Mouse (Mus musculus): ENCODE results near the gene Scamp4.

Scamp4 gene

DNA sequence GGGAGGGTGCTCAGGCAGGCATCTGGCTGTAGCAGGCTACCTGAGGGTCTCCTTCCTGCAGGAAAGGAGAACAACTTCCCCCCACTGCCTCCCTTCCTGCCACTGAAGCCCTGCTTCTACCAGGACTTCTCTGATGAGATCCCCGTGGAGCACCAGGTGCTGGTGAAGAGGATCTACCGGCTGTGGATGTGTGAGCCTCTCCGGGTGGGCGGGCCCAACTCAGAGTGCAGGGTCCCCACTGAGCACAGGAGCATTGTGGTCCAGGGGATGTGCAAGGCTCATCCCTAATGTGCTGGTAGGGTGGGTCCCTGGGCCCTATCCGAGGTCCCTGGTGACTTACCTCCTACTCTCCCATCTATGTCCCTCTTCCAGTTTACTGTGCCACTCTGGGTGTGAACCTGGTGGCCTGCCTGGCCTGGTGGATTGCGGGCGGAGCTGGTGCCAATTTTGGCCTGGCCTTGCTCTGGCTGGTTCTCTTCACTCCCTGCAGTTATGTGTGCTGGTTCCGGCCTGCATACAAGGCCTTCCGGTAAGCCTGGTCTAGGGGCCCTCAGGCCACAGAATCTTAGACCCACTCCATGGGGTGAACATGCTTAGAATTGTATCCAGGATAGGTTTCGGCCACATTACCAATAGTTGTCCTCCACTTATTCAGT lies 6.7 kb downstream of the Scamp4 start:
- no peak for DNase-seq (ENCODE audit: extremely low read depth, low read depth, low spot score)

- DNase-seq (ENCODE audit: extremely low read depth, low read depth, low spot score) = no peak
Observed at GRCm38 (mm10) chr10:80610116-80610785, 7.6 kb downstream of the Scamp4 start.

- DNase-seq (ENCODE audit: extremely low read depth, low read depth, low spot score) = no peak
Observed at GRCm38 (mm10) chr10:80611024-80611423, 8.4 kb downstream of the Scamp4 start.

DNA sequence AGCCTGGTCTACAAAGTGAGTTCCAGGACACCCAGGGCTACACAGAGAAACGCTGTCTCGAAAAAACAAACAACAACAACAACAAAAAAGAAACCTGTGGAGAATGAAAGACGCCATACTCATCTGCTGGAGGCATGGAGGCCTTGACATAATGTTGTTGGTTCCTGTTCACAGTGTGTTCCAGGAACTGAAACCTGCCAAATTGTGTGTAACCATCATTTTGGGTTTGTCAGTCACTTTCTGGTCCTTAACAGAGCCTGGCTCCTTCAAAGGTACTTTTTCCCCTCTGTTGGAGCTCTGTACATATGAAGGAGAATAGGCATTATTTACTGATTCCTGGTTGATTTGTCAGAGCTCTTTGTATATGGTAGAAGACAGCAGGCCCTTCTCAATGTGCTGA lies 9.2 kb downstream of the Scamp4 start:
- DNase-seq (ENCODE audit: extremely low read depth, low read depth, low spot score) = no peak

DNA sequence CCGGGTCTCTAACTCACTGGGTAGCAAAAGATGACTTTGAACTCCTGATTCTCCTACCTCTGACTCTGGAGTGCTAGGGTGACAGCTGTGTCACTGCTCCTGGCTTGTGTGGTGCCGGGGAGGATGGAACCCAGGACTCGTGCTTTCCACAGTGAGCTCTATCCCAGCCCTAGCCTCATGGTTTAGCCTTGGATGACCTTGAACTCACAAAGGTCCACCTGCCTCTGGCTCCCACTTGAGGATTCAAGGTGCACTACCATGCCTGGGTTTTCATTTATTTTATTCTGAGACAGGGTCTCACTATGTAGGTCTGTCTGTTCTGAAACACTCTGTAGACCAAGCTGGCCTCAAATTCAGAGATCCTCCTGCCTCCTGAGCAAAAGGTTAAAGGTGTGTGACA lies 11.1 kb downstream of the Scamp4 start:
- DNase-seq (ENCODE audit: extremely low read depth, low read depth, low spot score) = no peak

- DNase-seq (ENCODE audit: extremely low read depth, low read depth, low spot score) = no peak
Observed at GRCm38 (mm10) chr10:80614351-80614750, 11.7 kb downstream of the Scamp4 start.

DNA sequence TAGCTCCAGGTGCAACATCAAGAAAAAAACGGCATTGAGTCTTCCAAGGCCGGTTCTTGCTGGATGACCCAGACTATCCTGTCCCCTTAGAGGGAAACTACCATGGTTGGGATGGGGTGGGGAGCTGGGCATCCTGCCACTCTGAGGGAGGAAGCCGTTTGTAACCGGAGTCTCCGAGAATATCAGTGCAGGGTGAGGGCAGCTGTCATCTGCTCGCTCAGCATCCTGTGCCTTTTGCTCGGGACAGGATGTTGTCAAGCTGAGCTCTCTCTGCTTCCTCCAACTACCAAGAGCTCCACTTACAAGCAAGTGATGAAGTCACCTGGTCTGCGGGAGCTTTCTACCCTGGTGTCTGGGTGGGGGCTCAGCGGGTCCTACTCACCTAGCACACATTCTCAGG lies 15.5 kb downstream of the Scamp4 start:
- no peak for DNase-seq (ENCODE audit: extremely low read depth, low read depth, low spot score)

- peak; percentile 69 for DNase-seq (ENCODE audit: extremely low read depth, low read depth, low spot score)
Observed at GRCm38 (mm10) chr10:80619465-80620244, 17.0 kb downstream of the Scamp4 start.

DNA sequence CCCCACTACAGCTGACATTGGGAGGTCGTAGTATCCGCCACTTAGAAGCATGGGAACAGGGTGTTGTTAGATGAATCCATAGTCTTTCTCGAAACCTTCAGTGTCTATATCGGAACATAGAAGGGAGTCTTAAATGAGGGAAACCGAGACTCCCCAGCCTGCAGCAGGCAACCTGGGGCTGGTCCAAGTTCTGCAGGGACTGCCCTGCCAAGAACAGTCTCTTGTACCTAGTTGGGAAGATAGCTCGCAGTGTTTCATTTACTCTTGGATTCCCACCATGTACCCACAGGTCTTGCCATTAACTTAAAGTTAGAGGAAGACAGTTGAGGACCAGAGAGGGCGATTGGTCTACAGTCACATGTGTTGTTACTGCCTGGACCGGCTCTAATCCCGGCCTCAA lies 17.7 kb downstream of the Scamp4 start:
- no peak for DNase-seq (ENCODE audit: extremely low read depth, low read depth, low spot score)

- no peak for DNase-seq (ENCODE audit: extremely low read depth, low read depth, low spot score)
Observed at GRCm38 (mm10) chr10:80620796-80621689, 18.4 kb downstream of the Scamp4 start.

DNA sequence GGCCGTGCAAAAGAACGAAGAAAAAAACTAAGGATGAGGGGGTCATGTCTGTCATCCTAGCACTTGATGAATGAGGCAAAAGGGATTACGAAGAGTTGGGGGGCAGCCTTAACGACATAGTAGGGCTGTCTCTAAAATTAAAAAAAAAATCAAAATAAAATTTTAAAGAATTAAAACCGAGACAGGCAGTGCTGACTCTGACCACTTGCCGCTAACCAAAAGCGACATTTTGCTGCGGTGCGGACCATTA lies 18.9 kb downstream of the Scamp4 start:
- DNase-seq (ENCODE audit: extremely low read depth, low read depth, low spot score) = no peak

GRCm38 (mm10) chr10:80621940-80622660 lies 19.4 kb downstream of the Scamp4 start:
- DNase-seq (ENCODE audit: extremely low read depth, low read depth, low spot score) = peak; percentile 100

DNA sequence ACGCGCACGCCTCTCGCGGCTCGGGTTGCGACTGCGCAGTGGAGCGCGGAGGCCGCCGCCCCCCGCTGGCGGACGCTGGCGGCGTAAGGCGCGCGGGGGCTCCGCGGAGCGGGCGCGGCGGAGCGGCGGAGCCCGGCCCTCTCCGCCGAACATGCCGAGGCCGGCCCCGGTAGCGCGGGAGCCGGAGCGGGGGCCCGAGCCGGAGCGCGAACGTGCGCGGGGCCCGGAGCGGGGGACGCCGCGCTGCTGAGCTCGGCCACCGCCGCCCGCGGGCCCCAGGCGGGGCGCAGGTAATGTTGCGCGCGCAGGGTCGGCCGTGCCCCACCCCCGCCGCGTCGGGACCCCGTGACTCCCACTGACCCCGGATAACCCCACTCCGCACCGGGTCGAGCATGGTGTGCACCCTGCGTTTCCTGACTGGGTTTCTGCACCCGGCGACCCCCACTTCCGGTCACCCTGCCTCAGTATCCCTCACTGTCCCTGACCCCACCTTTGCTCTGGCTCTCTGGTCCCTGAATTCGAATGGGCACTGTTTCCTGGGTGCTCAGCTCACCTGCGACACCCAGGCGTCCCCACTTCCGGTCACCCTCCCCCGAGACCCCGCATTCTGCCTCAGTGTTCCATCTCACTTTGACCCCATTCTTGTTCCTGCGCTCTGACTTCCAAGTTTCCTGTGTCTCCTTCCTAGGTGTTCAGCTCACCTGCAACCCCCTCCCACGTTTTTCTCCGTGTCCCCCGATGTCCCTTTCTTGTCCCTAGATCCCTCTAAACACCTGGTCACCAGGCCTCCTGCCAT lies 20.2 kb downstream of the Scamp4 start, which contains the start of gene Csnk1g2:
TSS of gene Csnk1g2 (plus strand) at position 178 of the 796 bp plus-strand sequence.
- DNase-seq (ENCODE audit: extremely low read depth, low read depth, low spot score) = no peak

DNA sequence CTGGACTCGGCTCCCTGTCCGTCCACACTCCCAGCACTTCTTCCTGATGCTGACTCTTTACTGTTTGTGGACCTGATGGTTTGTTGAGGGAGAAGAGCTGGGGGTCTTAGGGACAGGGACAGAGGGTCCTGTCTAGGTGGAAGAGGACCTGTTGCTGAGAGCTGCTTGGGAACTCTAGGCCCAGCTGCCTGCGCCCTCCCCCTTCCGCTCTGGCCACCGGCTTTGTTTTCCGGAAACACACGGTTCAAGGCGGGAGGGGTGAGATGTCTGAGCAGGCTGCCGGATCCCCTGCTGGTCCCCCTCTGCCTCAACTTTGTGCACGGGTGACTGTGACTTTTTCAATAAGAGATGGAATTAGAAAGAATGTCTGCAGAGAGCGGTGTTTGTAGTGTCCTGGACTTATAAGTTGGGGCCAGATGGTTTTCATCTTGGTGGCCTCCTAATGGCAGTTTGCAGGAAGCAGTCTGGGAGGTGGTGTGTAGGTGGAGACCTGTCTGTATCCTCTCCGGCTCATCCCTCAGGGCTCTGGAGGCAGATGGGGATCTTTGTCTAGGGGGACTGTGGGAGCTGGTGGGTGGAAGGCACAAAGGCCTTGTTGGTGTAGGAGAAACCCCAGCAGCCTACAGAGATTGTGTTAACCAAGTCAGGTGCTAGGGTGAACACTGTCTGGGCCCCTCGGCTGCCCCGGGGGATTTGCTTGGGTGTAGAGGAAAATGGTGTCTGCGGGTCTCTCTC lies 21.0 kb downstream of the Scamp4 start:
- DNase-seq (ENCODE audit: extremely low read depth, low read depth, low spot score) = no peak

GRCm38 (mm10) chr10:80625764-80626163 lies 23.1 kb downstream of the Scamp4 start:
- no peak for DNase-seq (ENCODE audit: extremely low read depth, low read depth, low spot score)

DNA sequence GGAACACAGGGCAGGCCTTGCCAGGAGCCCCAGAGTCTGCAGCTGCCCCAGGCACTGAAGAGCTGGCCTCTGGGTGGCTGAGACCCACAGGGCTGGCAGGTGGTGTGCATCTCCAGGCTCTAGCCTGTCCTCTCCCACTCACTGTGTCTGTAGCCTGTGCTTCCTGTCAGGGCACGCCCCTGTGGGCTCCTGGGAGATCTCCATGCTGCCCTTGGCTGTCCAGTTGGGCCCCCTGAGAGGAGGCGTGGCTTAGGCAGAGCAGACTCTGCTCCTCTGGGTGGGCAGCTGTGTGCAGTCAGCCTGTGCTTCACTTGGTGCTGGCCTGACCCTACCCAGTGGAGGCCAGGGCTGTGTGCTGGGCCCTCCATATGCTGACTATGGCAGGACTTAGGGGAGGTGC lies 25.0 kb downstream of the Scamp4 start:
- no peak for DNase-seq (ENCODE audit: extremely low read depth, low read depth, low spot score)

DNA sequence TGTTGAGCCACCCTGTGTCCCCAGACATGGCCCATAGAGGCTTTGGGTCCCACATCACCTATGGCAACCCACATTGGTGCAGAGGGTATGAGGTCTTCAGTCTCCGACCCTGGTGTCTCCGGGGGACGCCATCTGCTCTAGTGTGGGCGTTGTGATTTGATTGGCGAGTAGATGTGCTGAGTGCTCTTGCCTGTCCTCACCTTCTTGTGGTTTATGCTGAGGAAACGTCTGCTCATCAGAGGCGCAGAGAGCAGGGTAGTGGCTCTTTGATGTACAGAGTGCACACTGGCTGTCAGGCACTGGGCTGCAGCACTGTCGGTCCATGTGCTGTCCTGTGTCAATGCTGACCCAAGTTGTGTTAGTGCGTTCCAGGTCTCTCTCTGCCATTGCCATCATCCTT lies 26.3 kb downstream of the Scamp4 start:
- DNase-seq (ENCODE audit: extremely low read depth, low read depth, low spot score) = no peak

- DNase-seq (ENCODE audit: extremely low read depth, low read depth, low spot score) = no peak
Observed at GRCm38 (mm10) chr10:80635345-80635744, 32.7 kb downstream of the Scamp4 start.

GRCm38 (mm10) chr10:80646936-80647335 lies 44.3 kb downstream of the Scamp4 start:
- DNase-seq (ENCODE audit: extremely low read depth, low read depth, low spot score) = no peak

Data from fat pad, adult 2 months (tissue).